Mouse (Mus musculus) neural tube, embryonic 12.5 days (tissue): ENCODE results near the gene Gm45623. TPM values are rescaled to one million over a fixed set of nuclear protein-coding genes. Genes with fewer than 3 reads are reported as not detected.

Experiments used
- ATAC-seq: fragments of 200-750 bp; cut with Nextera tagmentation; 2 replicates; pipeline ENCODE4 v1.8.0; 2017; ENCODE audit warnings: low read depth, mild to moderate bottlenecking, moderate TSS enrichment, moderate library complexity; ENCODE audit not compliant: low FRiP score
- H3K27ac ChIP-seq: fragments of 300-500 bp; sonication (generic); 2 replicates; pipeline ENCODE4 v1.5.1; 2016
- H3K27me3 ChIP-seq: fragments of 300-500 bp; sonication (generic); replicated peaks from 2 replicates; pipeline ENCODE4 v1.6.1; 2016; ENCODE audit warnings: mild to moderate bottlenecking
- H3K36me3 ChIP-seq: fragments of 300-500 bp; sonication (generic); 2 replicates; pipeline ENCODE4 v1.6.1; 2016; ENCODE audit warnings: mild to moderate bottlenecking
- H3K4me1 ChIP-seq: fragments of 300-500 bp; sonication (generic); 2 replicates; pipeline ENCODE4 v1.6.1; 2016
- H3K4me2 ChIP-seq: fragments of 300-500 bp; sonication (generic); replicated peaks from 2 replicates; pipeline ENCODE4 v1.6.1; 2016; ENCODE audit warnings: mild to moderate bottlenecking
- H3K4me3 ChIP-seq: fragments of 300-500 bp; sonication (generic); 2 replicates; pipeline ENCODE4 v1.5.1; 2016
- H3K9ac ChIP-seq: fragments of 300-500 bp; sonication (generic); 2 replicates; pipeline ENCODE4 v1.6.1; 2016; ENCODE audit warnings: mild to moderate bottlenecking
- H3K9me3 ChIP-seq: fragments of 300-500 bp; sonication (generic); 2 replicates; pipeline ENCODE4 v1.6.1; 2016; ENCODE audit warnings: mild to moderate bottlenecking
- WGBS: fragments of 180-500 bp; shearing (Covaris S2); methylation state at CpG from one replicate; pipeline ENCODE4 v1.1.7; 2016; 5-methylcytosine and 5-hydroxymethylcytosine counted together
- polyA plus RNA-seq: library from polyadenylated mRNA; unstranded; fragments of >200 nt; fragmentation: Nextera tagmentation; extraction: Ambion mirVana; gene quantifications from 2 replicates; pipeline ENCODE4 v1.2.1, GENCODE M21; 2016

Gene Gm45623
- polyA plus RNA-seq, 1 experiment from 2014 or later, result 0.13 TPM

DNA sequence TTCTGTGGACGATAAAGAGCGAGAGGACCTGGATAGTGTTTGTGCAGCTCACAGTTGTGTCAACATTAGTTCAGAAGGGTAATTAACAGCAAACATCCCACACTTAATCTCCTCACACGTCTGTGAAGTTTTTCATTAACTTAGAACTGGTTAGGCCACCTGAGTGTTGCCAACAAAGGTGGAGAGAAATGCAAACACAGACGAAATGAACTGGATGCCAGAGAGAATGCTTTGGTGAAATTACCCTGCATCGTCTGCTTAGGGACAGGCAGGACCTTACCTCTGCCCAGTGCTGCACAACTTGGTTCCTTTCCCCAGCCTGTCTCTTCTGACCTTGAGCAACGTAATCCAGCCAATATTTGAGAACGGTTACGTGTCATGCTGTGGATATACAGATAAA, 6.1 kb downstream of the Gm45623 start:
- Histone ChIP-seq H3K36me3 (0 out of 2 replicates have a peak, but pooled peaks cover 5% of the 10 kb centered on the region), H3K27me3 (peaks cover 22% of the 10 kb centered on the region), H3K4me2 (no peak overlapping the region), H3K4me1 (peaks cover 5% of the 10 kb centered on the region), H3K4me3 (no peak overlapping the region), H3K9ac (no peak overlapping the region), H3K27ac (no peak overlapping the region), H3K9me3 (no peaks in the 10 kb centered on the region)
- 78% methylated on average over 8 of the region's 8 CpGs for WGBS
- no peak for ATAC-seq

DNA sequence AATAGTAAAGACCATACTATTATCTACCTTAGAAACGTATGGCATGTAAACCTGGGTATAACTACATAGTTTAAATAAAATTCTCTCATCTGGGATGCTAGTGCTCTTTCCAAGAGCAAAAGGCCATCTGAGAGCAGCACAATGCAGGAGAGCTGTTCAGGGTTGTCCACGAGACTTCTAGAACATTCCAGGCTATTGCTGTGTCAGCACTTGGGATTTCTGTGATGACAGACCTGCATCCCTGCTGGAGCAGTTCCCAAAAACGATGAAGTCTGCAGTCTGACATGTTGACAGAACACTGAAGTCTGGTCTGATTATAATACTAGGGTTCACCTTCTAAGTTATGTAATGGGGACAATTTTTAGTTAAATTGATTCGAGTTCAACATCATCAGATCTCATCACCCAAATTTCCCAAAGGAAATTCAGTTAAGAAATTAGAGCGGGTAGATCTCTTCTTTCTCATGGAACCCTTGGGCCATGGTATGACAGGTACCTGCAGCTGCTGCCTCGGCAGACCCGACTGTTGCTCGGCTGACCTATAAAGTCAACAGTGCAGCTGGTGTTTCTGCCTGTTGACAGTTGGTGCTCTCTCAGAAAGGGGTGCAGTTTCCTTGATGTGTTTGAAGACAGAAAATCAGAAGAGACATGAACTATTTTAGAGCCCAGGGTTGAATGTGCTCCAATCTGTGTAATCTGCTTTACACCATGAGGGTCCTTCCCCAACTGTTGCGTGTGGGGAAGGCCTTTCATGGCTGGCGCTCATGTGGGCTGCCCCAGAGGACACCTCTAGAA, 6.7 kb downstream of the Gm45623 start:
- WGBS, result 83% methylated on average over 10 of the region's 10 CpGs
- H3K9me3 ChIP-seq, result no peaks in the 10 kb centered on the region

DNA sequence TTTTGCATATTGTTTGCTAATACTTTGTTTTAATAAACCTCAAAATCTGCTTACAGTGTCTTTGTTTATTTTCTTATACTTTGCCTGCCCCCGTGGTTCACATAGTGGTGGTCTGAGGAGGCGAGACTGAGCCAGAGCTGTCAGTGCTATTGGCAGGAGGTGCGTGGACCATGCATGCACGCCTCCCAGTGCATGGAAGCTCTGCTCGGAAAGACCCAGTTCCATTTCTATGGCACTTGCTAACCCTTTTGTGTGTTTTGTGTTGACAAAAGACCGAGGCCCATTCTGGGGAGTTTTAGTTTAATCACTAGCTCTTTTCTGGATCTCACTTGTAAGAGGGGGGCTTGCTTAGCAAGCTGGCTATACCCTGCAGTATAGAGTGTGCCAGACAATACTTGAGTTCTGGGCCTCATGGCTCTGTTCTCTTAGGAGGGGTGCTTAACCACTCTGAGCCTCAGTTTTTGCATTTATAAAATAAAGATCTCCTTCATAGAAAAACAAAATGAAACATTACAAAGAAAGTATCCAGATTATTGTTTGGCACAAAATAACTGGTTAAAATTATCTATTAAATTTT, 11.2 kb downstream of the Gm45623 start:
- no peak overlapping the region for H3K4me3 ChIP-seq
- H3K27me3 ChIP-seq, result no peaks in the 10 kb centered on the region
- WGBS, result 77% methylated on average over 6 of the region's 6 CpGs
- H3K36me3 ChIP-seq, result peaks cover 34% of the 10 kb centered on the region
- no peak for ATAC-seq
- H3K4me2 ChIP-seq, result no peak overlapping the region
- no peak overlapping the region for H3K9ac ChIP-seq
- no peak overlapping the region for H3K27ac ChIP-seq
- H3K4me1 ChIP-seq, result no peaks in the 10 kb centered on the region
- H3K9me3 ChIP-seq, result no peaks in the 10 kb centered on the region

More for the DNA sequence above, 6.7 kb downstream of the Gm45623 start:
- Histone ChIP-seq H3K9ac (no peak overlapping the region), H3K4me1 (no peaks in the 10 kb centered on the region; the same call in 1 of the 2 replicates), H3K36me3 (0 out of 2 replicates have a peak, but pooled peaks cover 5% of the 10 kb centered on the region), H3K4me3 (no peak overlapping the region), H3K27me3 (peaks cover 16% of the 10 kb centered on the region), H3K4me2 (no peak overlapping the region), H3K27ac (no peak overlapping the region)
- ATAC-seq, result no peak

GRCm38 (mm10) chr13:56741691-56742090, 11.9 kb downstream of the Gm45623 start:
- peaks cover 40% of the 10 kb centered on the region for H3K36me3 ChIP-seq
- H3K9ac ChIP-seq, result no peak overlapping the region
- no peak overlapping the region for H3K4me3 ChIP-seq
- H3K9me3 ChIP-seq, result no peaks in the 10 kb centered on the region
- WGBS, result 91% methylated on average over 7 of the region's 7 CpGs
- no peak overlapping the region for H3K27ac ChIP-seq
- no peaks in the 10 kb centered on the region for H3K27me3 ChIP-seq
- no peaks in the 10 kb centered on the region for H3K4me1 ChIP-seq
- no peak for ATAC-seq
- no peak overlapping the region for H3K4me2 ChIP-seq

- Histone ChIP-seq H3K27me3 (no peaks in the 10 kb centered on the region), H3K36me3 (peaks cover 50% of the 10 kb centered on the region), H3K9ac (no peak overlapping the region), H3K4me3 (no peak overlapping the region), H3K9me3 (no peaks in the 10 kb centered on the region), H3K27ac (no peak overlapping the region), H3K4me2 (no peak overlapping the region), H3K4me1 (no peaks in the 10 kb centered on the region)
- no peak for ATAC-seq
- WGBS, result 87% methylated on average over 6 of the region's 6 CpGs
Measured at GRCm38 (mm10) chr13:56740496-56740895, 13.1 kb downstream of the Gm45623 start.

GRCm38 (mm10) chr13:56739556-56739955, 14.1 kb downstream of the Gm45623 start:
- Histone ChIP-seq H3K4me3 (no peak overlapping the region), H3K27me3 (no peaks in the 10 kb centered on the region), H3K36me3 (peaks cover 56% of the 10 kb centered on the region), H3K9ac (no peak overlapping the region), H3K27ac (no peak overlapping the region), H3K9me3 (no peaks in the 10 kb centered on the region), H3K4me2 (no peak overlapping the region), H3K4me1 (no peaks in the 10 kb centered on the region)
- WGBS, result 95% methylated on average over 5 of the region's 5 CpGs
- no peak for ATAC-seq

GRCm38 (mm10) chr13:56735212-56735875, 18.3 kb downstream of the Gm45623 start:
- H3K27ac ChIP-seq, result no peak overlapping the region
- no peaks in the 10 kb centered on the region for H3K27me3 ChIP-seq
- ATAC-seq, result no peak
- no peaks in the 10 kb centered on the region for H3K9me3 ChIP-seq
- H3K4me2 ChIP-seq, result no peak overlapping the region
- no peak overlapping the region for H3K4me3 ChIP-seq
- H3K4me1 ChIP-seq, result no peaks in the 10 kb centered on the region
- H3K9ac ChIP-seq, result no peak overlapping the region
- 70% methylated on average over 6 of the region's 6 CpGs for WGBS
- peaks cover 81% of the 10 kb centered on the region for H3K36me3 ChIP-seq

DNA sequence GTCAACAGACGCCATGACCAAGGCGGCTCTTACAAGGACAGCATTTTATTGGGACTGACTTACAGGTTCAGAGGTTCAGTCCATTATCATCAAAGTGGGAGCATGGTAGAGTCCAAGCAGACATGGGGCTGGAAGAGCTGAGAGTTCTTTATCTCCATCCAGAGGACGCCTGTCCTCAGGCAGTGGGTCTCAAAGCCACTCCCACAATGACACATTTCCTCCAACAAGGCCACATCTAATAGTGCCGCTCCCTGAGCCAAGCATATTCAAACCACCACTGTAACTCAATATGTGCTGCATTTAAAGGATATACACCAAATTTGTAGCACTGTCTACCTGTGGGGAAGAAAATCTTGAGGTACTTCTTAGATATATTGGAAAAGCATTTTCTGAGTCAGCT, 19.0 kb downstream of the Gm45623 start:
- H3K36me3 ChIP-seq, result peaks cover 83% of the 10 kb centered on the region
- no peaks in the 10 kb centered on the region for H3K27me3 ChIP-seq
- H3K27ac ChIP-seq, result no peak overlapping the region
- no peak for ATAC-seq
- no peaks in the 10 kb centered on the region for H3K9me3 ChIP-seq
- no peaks in the 10 kb centered on the region for H3K4me1 ChIP-seq
- no peak overlapping the region for H3K4me3 ChIP-seq
- H3K9ac ChIP-seq, result no peak overlapping the region
- WGBS, result 88% methylated on average over 4 of the region's 4 CpGs
- H3K4me2 ChIP-seq, result no peak overlapping the region

DNA sequence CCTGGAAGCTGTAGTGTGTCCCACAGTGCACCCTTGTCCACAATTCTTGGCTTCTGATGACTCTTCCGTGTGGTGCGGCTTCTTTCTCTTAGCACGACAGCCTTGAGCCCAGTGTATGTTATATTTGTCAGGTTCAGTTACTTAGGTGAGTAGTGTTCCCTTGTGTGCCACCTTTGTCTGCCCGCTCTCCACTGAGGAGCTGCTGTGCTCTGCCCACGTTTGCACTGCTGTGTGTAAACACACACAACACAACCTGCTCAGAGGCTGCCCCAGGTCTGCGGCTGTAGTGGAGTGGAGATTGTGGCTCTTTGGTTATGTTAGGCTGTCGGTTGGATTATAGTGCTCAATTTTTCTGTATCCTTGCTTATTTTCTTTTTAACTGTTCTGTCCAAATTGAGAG, 24.6 kb downstream of the Gm45623 start:
- H3K4me1 ChIP-seq, result no peaks in the 10 kb centered on the region
- 93% methylated on average over 7 of the region's 7 CpGs for WGBS
- no peak overlapping the region for H3K4me3 ChIP-seq
- H3K4me2 ChIP-seq, result no peak overlapping the region
- no peaks in the 10 kb centered on the region for H3K27me3 ChIP-seq
- no peak overlapping the region for H3K9ac ChIP-seq
- no peak overlapping the region for H3K27ac ChIP-seq
- H3K36me3 ChIP-seq, result peaks cover 85% of the 10 kb centered on the region
- ATAC-seq, result no peak
- no peaks in the 10 kb centered on the region for H3K9me3 ChIP-seq

- H3K4me1 ChIP-seq, result no peaks in the 10 kb centered on the region
- H3K36me3 ChIP-seq, result peaks cover 71% of the 10 kb centered on the region
- no peak overlapping the region for H3K27ac ChIP-seq
- no peak overlapping the region for H3K9ac ChIP-seq
- no peak overlapping the region for H3K4me2 ChIP-seq
- ATAC-seq, result no peak
- H3K9me3 ChIP-seq, result no peaks in the 10 kb centered on the region
- 87% methylated on average over 4 of the region's 4 CpGs for WGBS
- no peak overlapping the region for H3K4me3 ChIP-seq
- no peaks in the 10 kb centered on the region for H3K27me3 ChIP-seq
Measured at GRCm38 (mm10) chr13:56726551-56726950, 27.1 kb downstream of the Gm45623 start.

GRCm38 (mm10) chr13:56712221-56712620, 41.4 kb downstream of the Gm45623 start:
- peaks cover 8% of the 10 kb centered on the region; the same call in 1 of the 2 replicates for H3K4me1 ChIP-seq
- H3K36me3 ChIP-seq, result peaks cover 21% of the 10 kb centered on the region
- H3K9ac ChIP-seq, result no peak overlapping the region
- no peaks in the 10 kb centered on the region for H3K9me3 ChIP-seq
- WGBS, result 97% methylated on average over 2 of the region's 2 CpGs
- no peaks in the 10 kb centered on the region for H3K27me3 ChIP-seq
- no peak overlapping the region for H3K4me3 ChIP-seq
- no peak overlapping the region for H3K4me2 ChIP-seq
- no peak for ATAC-seq
- no peak overlapping the region for H3K27ac ChIP-seq

DNA sequence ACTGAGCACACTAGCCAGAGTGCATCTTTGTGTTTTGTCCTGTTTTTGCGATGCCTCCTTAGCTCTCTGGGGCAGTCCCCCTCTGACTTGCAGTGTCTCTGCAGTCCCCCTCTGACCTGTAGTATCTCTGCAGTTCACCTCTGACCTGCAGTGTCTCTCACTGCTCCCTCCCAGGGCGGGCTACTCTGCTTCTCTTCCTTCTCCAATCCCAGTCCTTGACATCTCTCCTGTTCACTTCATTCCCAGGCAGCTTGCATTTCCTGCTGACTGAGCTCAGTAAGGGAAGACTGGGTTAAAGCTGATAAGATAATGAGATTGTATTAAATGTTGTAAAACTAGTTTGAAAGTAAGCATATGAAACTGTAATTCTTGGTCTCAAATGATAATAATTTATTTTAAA, 43.0 kb downstream of the Gm45623 start:
- no peaks in the 10 kb centered on the region for H3K27me3 ChIP-seq
- H3K4me2 ChIP-seq, result no peak overlapping the region
- peaks cover 13% of the 10 kb centered on the region for H3K4me1 ChIP-seq
- H3K27ac ChIP-seq, result no peak overlapping the region
- H3K9me3 ChIP-seq, result no peaks in the 10 kb centered on the region
- H3K4me3 ChIP-seq, result no peak overlapping the region
- WGBS, result 81% methylated on average over 2 of the region's 2 CpGs
- ATAC-seq, result no peak
- no peak overlapping the region for H3K9ac ChIP-seq
- H3K36me3 ChIP-seq, result peaks cover 24% of the 10 kb centered on the region
